Comparison of ENCODE assay signal across 8 mouse cellular contexts in genomic region chr3:103278561-103279181, GRCm38 (mm10). TPM values are rescaled to one million over a fixed set of nuclear protein-coding genes. Genes with fewer than 3 reads are reported as not detected.
DNase-seq lines count a peak whose midpoint lies in the region; ATAC-seq lines count a peak whose summit lies in the region.

No protein-coding gene starts in this region.

- H3K9ac ChIP-seq in heart, embryonic 16.5 days (ENCODE audit: low read length): peak overlapping the region; percentile 95
- peak overlapping the region; percentile 78 for H3K9ac ChIP-seq in midbrain, embryonic 15.5 days

- peaks cover 21% of the 10 kb centered on the region for H3K36me3 ChIP-seq in embryonic facial prominence, embryonic 10.5 days (replicated peaks)
- no peaks in the 10 kb centered on the region for H3K36me3 ChIP-seq in heart, embryonic 16.5 days (ENCODE audit: control insufficient read depth, insufficient read depth)
- no peaks in the 10 kb centered on the region for H3K36me3 ChIP-seq in midbrain, embryonic 15.5 days (replicated peaks)

- H3K4me1 ChIP-seq in embryonic facial prominence, embryonic 10.5 days: peaks cover 25% of the 10 kb centered on the region
- H3K4me1 ChIP-seq in heart, embryonic 16.5 days (ENCODE audit: control insufficient read depth, insufficient read depth, low read length): peaks cover 13% of the 10 kb centered on the region
- H3K4me1 ChIP-seq in midbrain, embryonic 15.5 days: peaks cover 27% of the 10 kb centered on the region

- no peak for ATAC-seq in heart, embryonic 16.5 days (replicated peaks; ENCODE audit: extremely low read depth, insufficient read depth, low FRiP score)
- peak; percentile 17; the same call in 1 of the 2 replicates for ATAC-seq in midbrain, embryonic 15.5 days (replicated peaks)

- peak; percentile 33 for DNase-seq in layer of hippocampus, adult 11-12 months (ENCODE audit: low spot score)
- no peak for DNase-seq in layer of hippocampus, adult 9-10 months (ENCODE audit: low spot score)
- DNase-seq in MEL-GATA-1-ER (ENCODE audit: extremely low read depth, low read depth): peak; percentile 95
- peak; percentile 38 for DNase-seq in embryonic facial prominence, embryonic 10.5 days (ENCODE audit: low spot score)
- DNase-seq in left cerebral cortex, postnatal 4 days: peak; percentile 17
- no peak for DNase-seq in MN1 (ENCODE audit: low spot score)

- H3K27ac ChIP-seq in embryonic facial prominence, embryonic 10.5 days (replicated peaks): peak overlapping the region; percentile 99
- H3K27ac ChIP-seq in heart, embryonic 16.5 days (ENCODE audit: low read length): peak overlapping the region; percentile 95
- peak overlapping the region; percentile 99 for H3K27ac ChIP-seq in midbrain, embryonic 15.5 days

- intact Hi-C loops in left cerebral cortex, postnatal 4 days (cut with DNase I): loop anchor here (10.0 kb wide), 1 partner anchor 104 kb away; the partner anchor contains the start of gene Bcas2

- peak overlapping the region; percentile 100 for H3K4me3 ChIP-seq in embryonic facial prominence, embryonic 10.5 days
- peak overlapping the region; percentile 72 for H3K4me3 ChIP-seq in heart, embryonic 16.5 days (ENCODE audit: low read length)
- peak overlapping the region; percentile 99 for H3K4me3 ChIP-seq in midbrain, embryonic 15.5 days

- H3K27me3 ChIP-seq in embryonic facial prominence, embryonic 10.5 days (replicated peaks; ENCODE audit: low read depth, poor library complexity, severe bottlenecking): no peaks in the 10 kb centered on the region
- no peaks in the 10 kb centered on the region for H3K27me3 ChIP-seq in heart, embryonic 16.5 days (ENCODE audit: control insufficient read depth, insufficient read depth, low read length)
- H3K27me3 ChIP-seq in midbrain, embryonic 15.5 days (replicated peaks): no peaks in the 10 kb centered on the region

- H3K4me2 ChIP-seq in heart, embryonic 16.5 days (ENCODE audit: low read depth, low read length): peak overlapping the region; percentile 67
- peak overlapping the region; percentile 63 for H3K4me2 ChIP-seq in midbrain, embryonic 15.5 days

- WGBS in embryonic facial prominence, embryonic 10.5 days: 8% methylated on average over 11 of the region's 11 CpGs
- WGBS in heart, embryonic 16.5 days: 9% methylated on average over 11 of the region's 11 CpGs
- 11% methylated on average over 11 of the region's 11 CpGs for WGBS in midbrain, embryonic 15.5 days

- no peaks in the 10 kb centered on the region for H3K9me3 ChIP-seq in embryonic facial prominence, embryonic 10.5 days
- H3K9me3 ChIP-seq in heart, embryonic 16.5 days (replicated peaks; ENCODE audit: control insufficient read depth, low read length): no peaks in the 10 kb centered on the region
- no peaks in the 10 kb centered on the region for H3K9me3 ChIP-seq in midbrain, embryonic 15.5 days

RNA-seq across cellular contexts. Expression of gene Trim33, which starts 0.4 kb away (rescaled TPM):
- polyA plus RNA-seq in embryonic facial prominence, embryonic 10.5 days (2016; fragmentation: Nextera tagmentation; extraction: Ambion mirVana): 34.2 and 35.4 TPM in 2 replicates
- polyA plus RNA-seq in heart, embryonic 16.5 days (2015; fragmentation: Nextera tagmentation; extraction: Ambion mirVana): 11.8 and 12.1 TPM in 2 replicates
- 10 to 100 TPM; 73.1 to 75.2 TPM for total RNA-seq in left cerebral cortex, postnatal 4 days (2021)
- polyA plus RNA-seq in midbrain, embryonic 15.5 days (2015; fragmentation: Nextera tagmentation; extraction: Ambion mirVana): 26.9 and 33.7 TPM in 2 replicates

Comparison
In these comparisons a context has a peak if more than half of its experiments do, and no peak if none do; other contexts are left out.
1. DNase-seq: peak in layer of hippocampus, adult 11-12 months (single experiment), MEL-GATA-1-ER (single experiment), embryonic facial prominence, embryonic 10.5 days (single experiment) and left cerebral cortex, postnatal 4 days (single experiment); none in layer of hippocampus, adult 9-10 months (single experiment) and MN1 (single experiment).
2. Peak in every context shown above with its lines, with median percentiles within 50 percentile points of each other: H3K27ac ChIP-seq and H3K4me3 ChIP-seq.